Mouse (Mus musculus) left cerebral cortex, postnatal 4 days (tissue): Measurements from ENCODE around the gene Olfr694. TPM values are rescaled to one million over a fixed set of nuclear protein-coding genes. Genes with fewer than 3 reads are reported as not detected.

Source experiments
- total RNA-seq, 2 experiments: library from RNA; stranded (reverse); gene quantifications; 2 replicates each; pipeline ENCODE4 v1.2.3; 2021

Gene Olfr694
- total RNA-seq, 2 experiments from 2014 or later = not detected

Other genes starting within 250 kb of the Olfr694 start
- gene Olfr693, start 11.2 kb downstream of the Olfr694 start, total RNA-seq = not detected
- not detected for gene Olfr695, start 24.6 kb upstream of the Olfr694 start, total RNA-seq
- not detected for gene Olfr697, start 50.6 kb upstream of the Olfr694 start, total RNA-seq
- not detected for gene Olfr698, start 63.6 kb upstream of the Olfr694 start, total RNA-seq
- gene Olfr699, start 101.4 kb upstream of the Olfr694 start, total RNA-seq = not detected
- gene Olfr700, start 117.0 kb upstream of the Olfr694 start, total RNA-seq = not detected
- not detected for gene Olfr701, start 122.3 kb upstream of the Olfr694 start, total RNA-seq
- not detected for gene Olfr702, start 142.1 kb upstream of the Olfr694 start, total RNA-seq
- not detected for gene Olfr703, start 151.5 kb upstream of the Olfr694 start, total RNA-seq
- gene Olfr704, start 171.4 kb upstream of the Olfr694 start, total RNA-seq = not detected
- not detected for gene Olfr705, start 185.1 kb upstream of the Olfr694 start, total RNA-seq
- gene Olfr706, start 196.3 kb upstream of the Olfr694 start, total RNA-seq = not detected
- gene Olfr707, start 209.4 kb upstream of the Olfr694 start, total RNA-seq = not detected
- gene Olfr1532-ps1, start 216.2 kb upstream of the Olfr694 start, total RNA-seq = not detected
- not detected for gene Olfr709-ps1, start 240.4 kb upstream of the Olfr694 start, total RNA-seq